Mouse (Mus musculus): Measurements from ENCODE around the gene Gm10282. TPM values are rescaled to one million over a fixed set of nuclear protein-coding genes. Genes with fewer than 3 reads are reported as not detected.

Gene Gm10282
- polyA plus RNA-seq, 1 experiment: not detected

DNA sequence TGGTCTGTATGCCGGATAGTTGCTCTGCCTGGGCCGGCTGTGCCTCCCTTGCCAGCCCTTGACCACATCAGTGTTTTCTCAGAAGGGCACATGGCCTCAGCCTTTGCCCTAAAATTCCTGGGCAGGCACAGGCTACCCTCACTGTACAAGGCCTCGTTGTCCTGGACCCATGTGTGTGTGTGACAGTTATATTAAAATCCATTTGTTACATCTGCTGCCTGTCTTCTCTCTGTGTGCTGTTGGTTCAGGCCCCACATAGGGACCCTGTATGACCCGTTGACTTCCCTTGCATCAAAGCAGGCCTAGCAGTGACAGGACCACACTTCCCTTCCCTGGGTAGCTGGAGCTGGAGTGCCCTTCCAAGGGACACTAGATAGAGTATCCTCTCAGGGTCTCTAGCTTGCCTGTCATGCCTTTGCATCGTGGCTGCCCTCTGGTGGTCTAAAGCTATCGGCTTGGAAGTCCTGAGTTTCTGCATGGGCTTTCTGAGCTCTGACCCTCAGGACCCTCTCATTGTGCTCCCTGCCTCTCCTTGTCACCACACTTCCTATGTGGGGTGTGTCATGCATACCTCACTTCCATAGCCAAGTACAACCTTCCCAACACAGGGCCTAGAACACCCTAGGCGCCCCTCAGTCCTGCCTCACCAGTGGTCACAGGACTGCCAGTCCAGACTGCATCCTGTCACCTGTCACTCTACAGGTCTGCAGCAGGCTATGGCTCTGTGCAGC, 47.7 kb downstream of the Gm10282 start:
- H3K27ac ChIP-seq (ENCODE audit: insufficient read depth, low read depth, low read length): no peak overlapping the region
- H3K4me1 ChIP-seq (ENCODE audit: control insufficient read depth, insufficient read depth, low read length): no peaks in the 10 kb centered on the region
- no peak overlapping the region for H3K4me3 ChIP-seq (ENCODE audit: insufficient read depth, low read length)
- no peak for TF ChIP-seq POLR2A (IDR thresholded peaks at IDR 0.05; ENCODE audit: borderline replicate concordance, low read depth, low read length)
- peak; percentile 48; the same call in 1 of the 2 replicates for TF ChIP-seq CTCF (IDR thresholded peaks at IDR 0.05; ENCODE audit: low read depth, low read length)

Other genes starting within 250 kb of the Gm10282 start
- 0.33 TPM in 1 of 2 replicates, not detected in the other for gene Olfr373, start 222.1 kb downstream of the Gm10282 start, polyA plus RNA-seq (2012; ENCODE audit: insufficient read depth, insufficient read length, missing spikeins)
- 0.32 and 0.52 TPM in 2 replicates for gene Olfr374, start 198.2 kb downstream of the Gm10282 start, polyA plus RNA-seq (2012; ENCODE audit: insufficient read depth, insufficient read length, missing spikeins)
- 235 and 239 TPM in 2 replicates for gene Tpm4, start 170.3 kb downstream of the Gm10282 start, polyA plus RNA-seq (2012; ENCODE audit: insufficient read depth, insufficient read length, missing spikeins)
- 113 and 128 TPM in 2 replicates for gene Rab8a, start 144.1 kb downstream of the Gm10282 start, polyA plus RNA-seq (2012; ENCODE audit: insufficient read depth, insufficient read length, missing spikeins)
- 0.29 TPM in 1 of 2 replicates, not detected in the other for gene Hsh2d, start 115.6 kb downstream of the Gm10282 start, polyA plus RNA-seq (2012; ENCODE audit: insufficient read depth, insufficient read length, missing spikeins)
- 0.54 TPM in 1 of 2 replicates, not detected in the other for gene Cib3, start 92.4 kb downstream of the Gm10282 start, polyA plus RNA-seq (2012; ENCODE audit: insufficient read depth, insufficient read length, missing spikeins)
- gene Gm11034, start 91.6 kb downstream of the Gm10282 start, polyA plus RNA-seq (2012; ENCODE audit: insufficient read depth, insufficient read length, missing spikeins): not detected in 2 replicates
- 56.6 and 58.3 TPM in 2 replicates for gene Fam32a, start 85.5 kb downstream of the Gm10282 start, polyA plus RNA-seq (2012; ENCODE audit: insufficient read depth, insufficient read length, missing spikeins)
- gene Ap1m1, start 65.2 kb downstream of the Gm10282 start, polyA plus RNA-seq (2012; ENCODE audit: insufficient read depth, insufficient read length, missing spikeins): 51.4 and 60.2 TPM in 2 replicates
- 34.3 and 37.1 TPM in 2 replicates for gene Klf2, start 13.8 kb upstream of the Gm10282 start, polyA plus RNA-seq (2012; ENCODE audit: insufficient read depth, insufficient read length, missing spikeins)
- gene Eps15l1, start 116.2 kb upstream of the Gm10282 start, polyA plus RNA-seq (2012; ENCODE audit: insufficient read depth, insufficient read length, missing spikeins): 64.0 and 65.1 TPM in 2 replicates
- gene Calr3, start 138.6 kb upstream of the Gm10282 start, polyA plus RNA-seq (2012; ENCODE audit: insufficient read depth, insufficient read length, missing spikeins): 0.52 and 0.79 TPM in 2 replicates
- 6.2 and 13.5 TPM in 2 replicates for gene 1700030K09Rik, start 138.6 kb upstream of the Gm10282 start, polyA plus RNA-seq (2012; ENCODE audit: insufficient read depth, insufficient read length, missing spikeins)
- gene Cherp, start 170.0 kb upstream of the Gm10282 start, polyA plus RNA-seq (2012; ENCODE audit: insufficient read depth, insufficient read length, missing spikeins): 43.8 and 48.8 TPM in 2 replicates
- 28.8 and 34.5 TPM in 2 replicates for gene Slc35e1, start 187.4 kb upstream of the Gm10282 start, polyA plus RNA-seq (2012; ENCODE audit: insufficient read depth, insufficient read length, missing spikeins)
- gene Med26, start 243.0 kb upstream of the Gm10282 start, polyA plus RNA-seq (2012; ENCODE audit: insufficient read depth, insufficient read length, missing spikeins): 7.5 and 7.8 TPM in 2 replicates